Mouse (Mus musculus) forebrain, embryonic 16.5 days (tissue): Measurements from ENCODE around the gene Ccl1. TPM values are rescaled to one million over a fixed set of nuclear protein-coding genes. Genes with fewer than 3 reads are reported as not detected.

Experiments
- ATAC-seq: fragments of 200-750 bp; cut with Nextera tagmentation; 2 replicates; pipeline ENCODE4 v1.8.0; 2017; ENCODE audit warnings: mild to moderate bottlenecking, moderate library complexity
- H3K27ac ChIP-seq: fragments of 300-500 bp; sonication (generic); 2 replicates; pipeline ENCODE4 v1.5.1; 2014; ENCODE audit warnings: low read length, control low read depth
- H3K27me3 ChIP-seq: fragments of 300-500 bp; sonication (generic); replicated peaks from 2 replicates; pipeline ENCODE4 v1.6.1; 2014; ENCODE audit warnings: low read length; ENCODE audit not compliant: control insufficient read depth, insufficient read depth
- H3K36me3 ChIP-seq: fragments of 300-500 bp; sonication (generic); 2 replicates; pipeline ENCODE4 v1.6.1; 2014; ENCODE audit not compliant: control insufficient read depth, insufficient read depth
- H3K4me1 ChIP-seq: fragments of 300-500 bp; sonication (generic); replicated peaks from 2 replicates; pipeline ENCODE4 v1.6.1; 2014; ENCODE audit warnings: low read length; ENCODE audit not compliant: control insufficient read depth, insufficient read depth
- H3K4me2 ChIP-seq: fragments of 300-500 bp; sonication (generic); 2 replicates; pipeline ENCODE4 v1.6.1; 2014; ENCODE audit warnings: mild to moderate bottlenecking, low read length, control low read depth
- H3K4me3 ChIP-seq: fragments of 300-500 bp; sonication (generic); replicated peaks from 2 replicates; pipeline ENCODE4 v1.5.1; 2014; ENCODE audit warnings: mild to moderate bottlenecking, low read length, control low read depth
- H3K9ac ChIP-seq: fragments of 300-500 bp; sonication (generic); replicated peaks from 2 replicates; pipeline ENCODE4 v1.6.1; 2014; ENCODE audit warnings: low read depth, low read length, control low read depth
- H3K9me3 ChIP-seq: fragments of 300-500 bp; sonication (generic); 2 replicates; pipeline ENCODE4 v1.6.1; 2016; ENCODE audit warnings: low read length; ENCODE audit not compliant: control insufficient read depth
- WGBS: fragments of 180-500 bp; shearing (Covaris S2); extraction: QIAGEN DNeasy Blood & Tissue Kit; methylation state at CpG from one replicate; pipeline ENCODE4 v1.1.7; 2014; 5-methylcytosine and 5-hydroxymethylcytosine counted together
- polyA plus RNA-seq: library from polyadenylated mRNA; unstranded; fragments of >200 nt; fragmentation: Nextera tagmentation; extraction: Ambion mirVana; gene quantifications from 2 replicates; pipeline ENCODE4 v1.2.1, GENCODE M21; 2015

Ccl1 gene
- polyA plus RNA-seq, 1 experiment from 2014 or later: 0.47 TPM

DNA sequence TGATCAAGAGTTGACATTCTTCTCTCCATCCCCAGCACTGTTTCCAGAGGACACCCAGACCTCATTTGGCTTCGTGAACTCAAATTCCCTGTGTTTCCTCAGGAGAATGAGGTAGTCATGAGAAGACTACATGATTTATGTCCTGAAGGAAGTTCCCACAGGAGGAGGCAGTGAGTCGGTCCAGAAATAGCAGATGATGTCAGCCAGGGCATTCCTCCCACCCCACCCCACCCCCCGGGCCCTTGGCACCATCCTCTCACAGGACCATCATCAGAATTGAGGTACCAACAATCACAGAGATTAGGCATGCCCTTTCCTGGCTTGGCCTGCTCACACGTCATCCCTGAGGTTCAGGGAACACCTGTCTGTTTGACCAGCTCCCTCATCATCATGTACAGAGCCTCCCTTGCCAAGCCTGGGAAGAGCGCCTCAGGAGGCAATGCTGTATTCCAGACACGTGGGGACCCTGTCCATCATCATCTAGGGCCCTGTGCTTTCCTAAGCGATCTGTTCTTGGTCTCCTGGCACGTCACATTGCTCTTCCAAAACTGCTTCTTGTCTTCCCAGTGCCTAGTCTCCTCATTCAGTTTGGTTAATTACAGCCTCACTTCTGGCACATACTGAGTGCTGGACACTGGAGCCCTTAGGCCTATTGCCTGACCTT is 31.2 kb downstream of the Ccl1 start:
- Histone ChIP-seq H3K4me3 (no peak overlapping the region), H3K9me3 (no peaks in the 10 kb centered on the region), H3K4me2 (no peak overlapping the region), H3K27ac (no peak overlapping the region), H3K36me3 (no peaks in the 10 kb centered on the region), H3K4me1 (no peaks in the 10 kb centered on the region), H3K27me3 (no peaks in the 10 kb centered on the region), H3K9ac (no peak overlapping the region)
- WGBS: 65% methylated on average over 8 of the region's 8 CpGs
- ATAC-seq: no peak

DNA sequence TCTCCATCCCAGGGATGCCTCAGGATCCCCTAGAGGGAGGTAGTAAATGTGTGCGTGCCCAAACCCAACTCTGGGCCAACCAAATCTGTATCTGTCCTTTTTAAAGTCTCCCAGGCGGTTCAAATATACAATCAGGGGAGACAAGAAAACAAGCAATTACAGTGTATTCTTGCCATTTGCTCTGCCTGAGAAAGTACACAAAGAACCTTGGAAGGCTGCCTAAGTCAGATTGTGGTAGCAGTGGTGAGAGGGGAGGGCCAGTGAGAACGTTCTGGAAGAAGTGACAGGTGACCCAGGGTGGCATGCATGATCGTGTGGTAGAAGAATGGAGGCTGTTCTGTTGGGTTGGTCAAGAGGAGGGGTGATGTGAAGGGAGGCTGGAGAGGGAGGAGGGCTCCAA is 46.4 kb downstream of the Ccl1 start:
- no peak overlapping the region for H3K4me2 ChIP-seq

DNA sequence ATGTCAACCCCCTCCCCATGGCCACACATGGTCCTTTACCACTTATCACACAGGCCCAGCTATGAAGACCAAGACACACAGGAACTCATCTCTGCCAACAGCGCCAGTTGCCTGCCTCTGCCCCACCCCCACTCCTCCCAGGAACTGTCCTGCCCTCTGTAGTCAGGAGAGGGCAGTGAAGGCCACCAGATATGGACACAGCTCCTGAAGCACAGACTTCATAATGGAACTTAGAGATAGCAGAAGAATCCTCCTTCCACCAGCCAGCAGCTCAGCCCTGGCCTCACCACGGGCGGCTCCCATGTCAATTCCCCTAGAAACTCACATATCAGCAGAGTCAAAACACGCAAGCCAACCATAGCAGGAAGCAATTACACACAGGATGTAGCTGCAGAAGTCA is 49.9 kb downstream of the Ccl1 start:
- Histone ChIP-seq H3K9me3 (no peaks in the 10 kb centered on the region), H3K27ac (no peak overlapping the region), H3K27me3 (0 out of 2 replicates have a peak, but pooled peaks cover 2% of the 10 kb centered on the region), H3K4me2 (no peak overlapping the region), H3K36me3 (no peaks in the 10 kb centered on the region), H3K4me1 (peaks cover 19% of the 10 kb centered on the region), H3K4me3 (no peak overlapping the region), H3K9ac (no peak overlapping the region)
- 0 out of 2 replicates have a peak, but pooled peaks have one; percentile 8 for ATAC-seq
- 32% methylated on average over 4 of the region's 4 CpGs for WGBS

More for the DNA sequence above, 46.4 kb downstream of the Ccl1 start:
- H3K27me3 ChIP-seq: 0 out of 2 replicates have a peak, but pooled peaks cover 2% of the 10 kb centered on the region
- ATAC-seq: no peak
- H3K4me1 ChIP-seq: peaks cover 11% of the 10 kb centered on the region
- no peaks in the 10 kb centered on the region for H3K9me3 ChIP-seq
- no peaks in the 10 kb centered on the region for H3K36me3 ChIP-seq
- no peak overlapping the region for H3K9ac ChIP-seq
- 17% methylated on average over 4 of the region's 4 CpGs for WGBS
- no peak overlapping the region for H3K4me3 ChIP-seq
- H3K27ac ChIP-seq: no peak overlapping the region

- peaks cover 13% of the 10 kb centered on the region for H3K4me1 ChIP-seq
- no peaks in the 10 kb centered on the region for H3K36me3 ChIP-seq
- no peak overlapping the region for H3K9ac ChIP-seq
- no peak overlapping the region for H3K4me2 ChIP-seq
- 0 out of 2 replicates have a peak, but pooled peaks cover 2% of the 10 kb centered on the region for H3K27me3 ChIP-seq
- H3K9me3 ChIP-seq: no peaks in the 10 kb centered on the region
- H3K27ac ChIP-seq: no peak overlapping the region
- WGBS: 4% methylated on average over 4 of the region's 4 CpGs
- H3K4me3 ChIP-seq: no peak overlapping the region
- no peak for ATAC-seq
Observed at GRCm38 (mm10) chr11:82253421-82253820, 52.1 kb downstream of the Ccl1 start.

DNA sequence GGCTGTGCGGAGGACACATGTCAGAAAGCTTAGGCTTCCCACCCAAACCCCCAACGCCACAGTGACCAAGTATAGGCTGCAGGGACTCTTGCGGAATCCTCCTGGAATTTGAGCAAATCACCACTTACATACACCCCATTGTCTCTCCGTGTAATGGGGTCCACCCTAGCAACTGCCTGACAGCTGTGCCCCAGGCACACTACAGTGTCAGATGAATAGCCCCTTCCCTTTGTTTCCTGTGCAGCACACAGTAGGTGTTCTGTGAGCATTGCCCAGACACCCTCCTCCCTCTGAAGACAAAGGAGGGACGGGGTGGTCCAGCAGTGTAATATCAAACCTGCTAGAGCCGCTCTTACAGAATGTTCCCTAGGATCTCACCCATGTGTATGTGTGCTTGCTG is 54.2 kb downstream of the Ccl1 start:
- Histone ChIP-seq H3K9me3 (no peaks in the 10 kb centered on the region), H3K4me3 (no peak overlapping the region), H3K36me3 (no peaks in the 10 kb centered on the region), H3K9ac (no peak overlapping the region), H3K4me1 (peaks cover 13% of the 10 kb centered on the region), H3K27me3 (0 out of 2 replicates have a peak, but pooled peaks cover 2% of the 10 kb centered on the region), H3K4me2 (no peak overlapping the region), H3K27ac (no peak overlapping the region)
- ATAC-seq: no peak
- WGBS: 35% methylated on average over 6 of the region's 6 CpGs

- 90% methylated on average over 6 of the region's 6 CpGs for WGBS
- no peaks in the 10 kb centered on the region for H3K9me3 ChIP-seq
Observed at GRCm38 (mm10) chr11:82249945-82250344, 55.5 kb downstream of the Ccl1 start.

DNA sequence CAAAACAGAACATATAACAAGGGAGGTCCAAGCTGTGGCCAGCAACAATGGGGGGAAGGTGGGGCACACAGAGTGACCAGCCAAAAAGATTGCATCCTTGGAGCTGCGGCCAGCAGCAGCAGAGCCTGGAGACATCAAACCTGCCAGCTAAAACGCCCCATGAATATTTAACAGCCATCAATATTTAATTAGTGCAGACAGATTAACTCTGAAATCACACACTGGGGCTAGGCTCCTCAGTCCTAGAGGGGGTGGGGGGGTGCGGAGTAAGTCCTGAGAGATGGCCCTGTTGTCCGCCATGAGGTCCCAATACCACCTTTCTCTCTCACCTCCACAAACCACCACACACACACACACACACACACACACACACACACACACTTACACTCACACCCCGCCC is 68.1 kb downstream of the Ccl1 start:
- H3K36me3 ChIP-seq: no peaks in the 10 kb centered on the region
- H3K4me1 ChIP-seq: peaks cover 10% of the 10 kb centered on the region
- no peak overlapping the region for H3K4me2 ChIP-seq
- no peaks in the 10 kb centered on the region for H3K9me3 ChIP-seq
- WGBS: 24% methylated on average over 5 of the region's 5 CpGs
- H3K27ac ChIP-seq: no peak overlapping the region
- H3K9ac ChIP-seq: no peak overlapping the region
- H3K27me3 ChIP-seq: no peaks in the 10 kb centered on the region
- no peak overlapping the region for H3K4me3 ChIP-seq
- peak; percentile 49 for ATAC-seq

More at GRCm38 (mm10) chr11:82249945-82250344, 55.5 kb downstream of the Ccl1 start:
- Histone ChIP-seq H3K36me3 (no peaks in the 10 kb centered on the region), H3K27me3 (no peaks in the 10 kb centered on the region), H3K27ac (no peak overlapping the region), H3K4me3 (no peak overlapping the region), H3K4me2 (no peak overlapping the region), H3K9ac (no peak overlapping the region), H3K4me1 (peaks cover 10% of the 10 kb centered on the region)
- ATAC-seq: no peak

DNA sequence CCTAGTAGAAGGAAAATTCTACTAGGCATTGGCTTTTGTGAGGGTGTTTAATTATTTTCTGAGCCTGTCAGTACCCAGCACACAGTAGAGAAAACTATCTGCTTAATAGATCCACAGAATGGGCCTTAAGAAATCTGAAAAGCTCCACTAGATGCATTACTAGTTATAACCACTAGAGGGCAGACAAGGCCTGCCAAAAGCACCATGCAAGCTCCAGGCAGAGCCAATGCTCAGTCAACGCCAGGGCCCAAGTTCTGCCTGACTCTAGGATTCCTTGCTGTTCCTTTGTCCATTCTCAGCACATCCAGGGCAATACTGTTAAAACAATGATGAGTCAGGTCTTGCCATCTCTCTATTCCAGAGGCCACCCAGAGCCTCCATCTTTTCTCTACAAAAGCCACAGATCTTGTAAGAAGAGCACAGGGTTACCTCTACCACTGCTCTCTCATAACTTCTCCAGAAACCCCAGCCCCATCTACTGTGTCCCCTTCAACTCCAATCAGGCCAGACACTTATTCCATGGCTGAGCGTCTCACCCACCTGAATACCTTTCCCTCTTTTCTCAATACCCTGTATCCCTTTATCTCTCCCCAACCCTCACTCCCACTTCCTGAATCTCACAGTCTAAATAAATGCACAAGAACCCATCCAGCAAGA is 69.8 kb downstream of the Ccl1 start:
- Histone ChIP-seq H3K27me3 (no peaks in the 10 kb centered on the region), H3K36me3 (no peaks in the 10 kb centered on the region), H3K27ac (no peak overlapping the region), H3K4me1 (peaks cover 10% of the 10 kb centered on the region), H3K9me3 (no peaks in the 10 kb centered on the region), H3K9ac (no peak overlapping the region), H3K4me2 (no peak overlapping the region), H3K4me3 (no peak overlapping the region)
- WGBS: 40% methylated on average over 2 of the region's 2 CpGs
- peak; percentile 70 for ATAC-seq

DNA sequence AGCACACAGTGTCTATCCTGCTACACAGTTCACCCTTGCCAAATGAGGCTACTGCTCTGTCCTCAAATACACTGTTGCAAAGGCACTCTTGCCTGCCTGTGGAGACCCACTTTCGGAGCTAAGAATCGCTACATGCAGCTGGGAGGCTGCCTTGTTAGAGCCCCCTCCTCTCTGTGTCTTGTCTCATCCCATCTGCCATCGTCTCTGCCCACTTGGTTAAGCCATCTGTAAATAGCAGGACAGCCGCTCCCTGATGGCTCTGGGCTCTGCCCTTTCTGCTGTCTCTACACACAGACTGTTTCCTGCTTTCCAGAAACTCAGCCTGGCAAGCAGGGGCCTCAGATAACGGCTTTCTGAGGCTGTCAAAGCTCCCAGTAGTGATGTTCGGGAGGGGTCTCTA is 71.5 kb downstream of the Ccl1 start:
- H3K36me3 ChIP-seq: no peaks in the 10 kb centered on the region
- no peak overlapping the region for H3K4me2 ChIP-seq
- no peak overlapping the region for H3K9ac ChIP-seq
- no peaks in the 10 kb centered on the region for H3K27me3 ChIP-seq
- no peak overlapping the region for H3K4me3 ChIP-seq
- 61% methylated on average over 6 of the region's 6 CpGs for WGBS
- ATAC-seq: peak; percentile 19; the same call in 1 of the 2 replicates
- peaks cover 10% of the 10 kb centered on the region for H3K4me1 ChIP-seq
- no peaks in the 10 kb centered on the region for H3K9me3 ChIP-seq
- no peak overlapping the region for H3K27ac ChIP-seq
